Mouse (Mus musculus) bone marrow, adult 2 months (tissue): ENCODE results near the gene Prkaca.

Experiments
- CTCF ChIP-seq: fragments of 200-500 bp; IDR thresholded peaks from 2 replicates; pipeline ENCODE4 v1.5.1; 2011; ENCODE audit warnings: low read length, control low read depth; ENCODE audit not compliant: control insufficient read depth, insufficient read depth
- POLR2A ChIP-seq: fragments of 200-500 bp; IDR thresholded peaks from 2 replicates; pipeline ENCODE4 v1.6.1; 2011; ENCODE audit warnings: low read depth, mild to moderate bottlenecking, control low read depth, low read length, borderline replicate concordance; ENCODE audit not compliant: control insufficient read depth

DNA sequence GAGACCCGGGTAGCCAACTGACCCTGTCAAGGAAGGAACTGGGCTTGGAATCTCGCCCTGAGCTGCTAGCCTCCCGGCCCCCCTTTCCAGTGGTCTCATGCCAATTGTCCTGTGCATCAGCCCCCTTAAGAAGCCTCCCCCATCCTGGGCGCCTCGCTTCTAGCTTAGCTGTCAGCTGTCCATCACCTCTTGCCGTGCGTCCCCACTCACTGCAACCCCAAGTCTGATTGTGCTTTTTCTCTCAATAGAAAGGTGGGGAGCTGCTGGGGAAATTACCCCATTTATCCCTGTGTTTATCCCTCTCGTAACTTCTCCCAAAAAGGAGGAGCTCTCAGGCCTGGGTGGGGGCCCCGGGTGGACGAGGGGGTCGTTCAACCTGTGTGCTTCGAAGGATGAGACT lies 23.2 kb downstream of the Prkaca start:
- no peak for TF ChIP-seq POLR2A
- TF ChIP-seq CTCF, result no peak
